Mouse (Mus musculus): ENCODE data around the gene Echs1. TPM values are rescaled to one million over a fixed set of nuclear protein-coding genes. Genes with fewer than 3 reads are reported as not detected.
A peak's percentile ranks its signal among the peaks of the same experiment; 100 is the strongest.

The Echs1 gene
- total RNA-seq (2014; rRNA removed; ENCODE audit: low replicate concordance) (265 and 332 TPM in 2 replicates), polyA plus RNA-seq (2015; fragmentation: Nextera tagmentation; extraction: Ambion mirVana) (344 and 349 TPM in 2 replicates)

- no peaks in the 10 kb centered on the region for H3K27me3 ChIP-seq (ENCODE audit: control insufficient read depth, insufficient read depth, low read length)
- no peaks in the 10 kb centered on the region for H3K9me3 ChIP-seq (replicated peaks; ENCODE audit: control insufficient read depth, low read length)
- peak; percentile 95 for DNase-seq (ENCODE audit: low spot score)
- H3K4me3 ChIP-seq (ENCODE audit: low read depth, low read length), result peak within 1 kb of the TSS; percentile 71
- peaks cover 16% of the 10 kb centered on the region for H3K36me3 ChIP-seq (replicated peaks; ENCODE audit: control insufficient read depth, insufficient read depth, low read length)
- peak within 1 kb of the TSS; percentile 92 for H3K27ac ChIP-seq (ENCODE audit: low read depth)
- 3% methylated on average over 28 of the region's 28 CpGs for WGBS
- H3K4me1 ChIP-seq (ENCODE audit: control insufficient read depth, insufficient read depth), result peaks cover 4% of the 10 kb centered on the region; the same call in 1 of the 2 replicates
- H3K9ac ChIP-seq (replicated peaks; ENCODE audit: low read depth, low read length), result peak within 1 kb of the TSS; percentile 60
- TF ChIP-seq CTCF (IDR thresholded peaks at IDR 0.05; ENCODE audit: low read depth), result no peak
- TF ChIP-seq EP300 (IDR thresholded peaks at IDR 0.05; ENCODE audit: low read depth), result 0 out of 2 replicates have a peak, but pooled peaks have one; percentile 19
- peak; percentile 96 for ATAC-seq (ENCODE audit: insufficient read depth, low read depth)
- H3K4me2 ChIP-seq (ENCODE audit: low read depth, low read length), result peak within 1 kb of the TSS; percentile 68
Measured at GRCm38 (mm10) chr7:140116329-140117054, at the start of gene Echs1. TSS of gene Echs1 (minus strand) at chr7:140116476.

GRCm38 (mm10) chr7:140164664-140165063 is 48.4 kb upstream of the Echs1 start, which contains the start of gene Olfr522:
TSS of gene Olfr522 (minus strand) at chr7:140164764.
- no peak within 1 kb of the TSS for H3K27ac ChIP-seq (ENCODE audit: low read depth)
- H3K9me3 ChIP-seq (replicated peaks; ENCODE audit: control insufficient read depth, low read length), result no peaks in the 10 kb centered on the region
- no peak within 1 kb of the TSS for H3K9ac ChIP-seq (replicated peaks; ENCODE audit: low read depth, low read length)
- H3K27me3 ChIP-seq (ENCODE audit: control insufficient read depth, insufficient read depth, low read length), result no peaks in the 10 kb centered on the region
- DNase-seq (ENCODE audit: low spot score) (no peak), ATAC-seq (ENCODE audit: insufficient read depth, low read depth) (no peak)
- TF ChIP-seq EP300 (IDR thresholded peaks at IDR 0.05; ENCODE audit: low read depth), result no peak
- no peak for TF ChIP-seq CTCF (IDR thresholded peaks at IDR 0.05; ENCODE audit: low read depth)
- H3K36me3 ChIP-seq (replicated peaks; ENCODE audit: control insufficient read depth, insufficient read depth, low read length), result no peaks in the 10 kb centered on the region
- H3K4me1 ChIP-seq (ENCODE audit: control insufficient read depth, insufficient read depth), result no peaks in the 10 kb centered on the region
- no peak within 1 kb of the TSS for H3K4me2 ChIP-seq (ENCODE audit: low read depth, low read length)
- 66% methylated on average over 7 of the region's 7 CpGs for WGBS
- no peak within 1 kb of the TSS for H3K4me3 ChIP-seq (ENCODE audit: low read depth, low read length)

- DNase-seq (ENCODE audit: low spot score), result no peak
- no peak overlapping the region for H3K27ac ChIP-seq (ENCODE audit: low read depth)
- WGBS, result 84% methylated on average over 3 of the region's 3 CpGs
Measured at GRCm38 (mm10) chr7:140160363-140160762, 44.1 kb upstream of the Echs1 start.

GRCm38 (mm10) chr7:140154218-140154927 is 38.1 kb upstream of the Echs1 start, which contains the start of gene Sprn:
TSS of gene Sprn (minus strand) at chr7:140154877.
- no peak within 1 kb of the TSS for H3K27ac ChIP-seq (ENCODE audit: low read depth)
- no peak for ATAC-seq (ENCODE audit: insufficient read depth, low read depth)
- H3K27me3 ChIP-seq (ENCODE audit: control insufficient read depth, insufficient read depth, low read length), result peaks cover 33% of the 10 kb centered on the region
- 6% methylated on average over 28 of the region's 28 CpGs for WGBS
- peak within 1 kb of the TSS; percentile 24 for H3K4me3 ChIP-seq (ENCODE audit: low read depth, low read length)
- H3K36me3 ChIP-seq (replicated peaks; ENCODE audit: control insufficient read depth, insufficient read depth, low read length), result no peaks in the 10 kb centered on the region
- H3K9ac ChIP-seq (replicated peaks; ENCODE audit: low read depth, low read length), result no peak within 1 kb of the TSS
- TF ChIP-seq CTCF (IDR thresholded peaks at IDR 0.05; ENCODE audit: low read depth) (no peak), EP300 (IDR thresholded peaks at IDR 0.05; ENCODE audit: low read depth) (no peak)
- DNase-seq (ENCODE audit: low spot score), result no peak
- H3K4me2 ChIP-seq (ENCODE audit: low read depth, low read length), result peak within 1 kb of the TSS; percentile 24
- no peaks in the 10 kb centered on the region for H3K9me3 ChIP-seq (replicated peaks; ENCODE audit: control insufficient read depth, low read length)
- no peaks in the 10 kb centered on the region for H3K4me1 ChIP-seq (ENCODE audit: control insufficient read depth, insufficient read depth)

More at GRCm38 (mm10) chr7:140160363-140160762, 44.1 kb upstream of the Echs1 start:
- no peaks in the 10 kb centered on the region for H3K36me3 ChIP-seq (replicated peaks; ENCODE audit: control insufficient read depth, insufficient read depth, low read length)
- H3K27me3 ChIP-seq (ENCODE audit: control insufficient read depth, insufficient read depth, low read length), result 0 out of 2 replicates have a peak, but pooled peaks cover 2% of the 10 kb centered on the region
- H3K9ac ChIP-seq (replicated peaks; ENCODE audit: low read depth, low read length), result no peak overlapping the region
- H3K4me1 ChIP-seq (ENCODE audit: control insufficient read depth, insufficient read depth), result no peaks in the 10 kb centered on the region
- no peak for ATAC-seq (ENCODE audit: insufficient read depth, low read depth)
- H3K4me2 ChIP-seq (ENCODE audit: low read depth, low read length), result no peak overlapping the region
- no peak for TF ChIP-seq EP300 (IDR thresholded peaks at IDR 0.05; ENCODE audit: low read depth)
- TF ChIP-seq CTCF (IDR thresholded peaks at IDR 0.05; ENCODE audit: low read depth), result no peak
- H3K4me3 ChIP-seq (ENCODE audit: low read depth, low read length), result no peak overlapping the region
- H3K9me3 ChIP-seq (replicated peaks; ENCODE audit: control insufficient read depth, low read length), result no peaks in the 10 kb centered on the region

GRCm38 (mm10) chr7:140153829-140154217 is 37.5 kb upstream of the Echs1 start:
- Histone ChIP-seq H3K27ac (ENCODE audit: low read depth) (no peak overlapping the region), H3K9me3 (replicated peaks; ENCODE audit: control insufficient read depth, low read length) (no peaks in the 10 kb centered on the region), H3K4me2 (ENCODE audit: low read depth, low read length) (no peak overlapping the region), H3K9ac (replicated peaks; ENCODE audit: low read depth, low read length) (no peak overlapping the region), H3K27me3 (ENCODE audit: control insufficient read depth, insufficient read depth, low read length) (peaks cover 30% of the 10 kb centered on the region), H3K4me1 (ENCODE audit: control insufficient read depth, insufficient read depth) (no peaks in the 10 kb centered on the region), H3K36me3 (replicated peaks; ENCODE audit: control insufficient read depth, insufficient read depth, low read length) (no peaks in the 10 kb centered on the region), H3K4me3 (ENCODE audit: low read depth, low read length) (0 out of 2 replicates have a peak overlapping the region, but pooled peaks have one; percentile 24)
- TF ChIP-seq EP300 (IDR thresholded peaks at IDR 0.05; ENCODE audit: low read depth) (no peak), CTCF (IDR thresholded peaks at IDR 0.05; ENCODE audit: low read depth) (no peak)
- WGBS, result 13% methylated on average over 4 of the region's 4 CpGs
- DNase-seq (ENCODE audit: low spot score) (no peak), ATAC-seq (ENCODE audit: insufficient read depth, low read depth) (no peak)
